9 mouse cellular contexts compared by ENCODE assay signal in genomic region chr13:18949626-18950200, GRCm38 (mm10). TPM values are rescaled to one million over a fixed set of nuclear protein-coding genes. Genes with fewer than 3 reads are reported as not detected.
DNase-seq lines count a peak whose midpoint lies in the region; ATAC-seq and TF ChIP-seq lines count a peak whose summit lies in the region.
"Had no signal": no experiment of that assay in that cellular context is flagged by ENCODE, and none has a peak within 500 bp of the region (broad histone marks: within the 10 kb centered on the region; RNA-seq: fewer than 3 reads in every experiment).

No protein-coding gene starts in this region.

- H3K27ac ChIP-seq in layer of hippocampus, adult 2 months, result peak overlapping the region; percentile 96
- no peak overlapping the region for H3K27ac ChIP-seq in neural tube, embryonic 11.5 days (ENCODE audit: low read depth, low read length)
- H3K27ac ChIP-seq: liver, embryonic 15.5 days had no signal

- TF ChIP-seq CTCF in layer of hippocampus, adult 2 months (conservative IDR thresholded peaks at IDR 0.05), result no peak

- H3K36me3 ChIP-seq in neural tube, embryonic 11.5 days (ENCODE audit: control insufficient read depth, insufficient read depth, low read length), result no peaks in the 10 kb centered on the region
- H3K36me3 ChIP-seq: liver, embryonic 15.5 days had no signal

- 0 out of 2 replicates have a peak overlapping the region, but pooled peaks have one; percentile 9 for H3K4me2 ChIP-seq in neural tube, embryonic 11.5 days (ENCODE audit: low read depth)

- H3K4me3 ChIP-seq in layer of hippocampus, adult 2 months, result peak overlapping the region; percentile 70
- no peak overlapping the region for H3K4me3 ChIP-seq in neural tube, embryonic 11.5 days (ENCODE audit: low read depth, low read length)
- H3K4me3 ChIP-seq: liver, embryonic 15.5 days had no signal

- WGBS in neural tube, embryonic 11.5 days, result 69% methylated on average over 11 of the region's 11 CpGs

- H3K9ac ChIP-seq in neural tube, embryonic 11.5 days (ENCODE audit: low read length), result no peak overlapping the region
- H3K9ac ChIP-seq: liver, embryonic 15.5 days had no signal

- H3K27me3 ChIP-seq in neural tube, embryonic 11.5 days (ENCODE audit: control insufficient read depth, insufficient read depth, low read length), result no peaks in the 10 kb centered on the region

- ATAC-seq in neural tube, embryonic 11.5 days (ENCODE audit: insufficient read depth, low FRiP score, low TSS enrichment), result no peak

- intact Hi-C loops in heart, postnatal 36 days (cut with DNase I), result loop anchor here (5.0 kb wide), 1 partner anchor 73 kb away; no protein-coding TSS in a partner anchor

- DNase-seq in layer of hippocampus, adult 2 months (ENCODE audit: low spot score in 2 of 2), result no peak
- DNase-seq in layer of hippocampus, adult 9-10 months (ENCODE audit: low spot score), result no peak
- peak; percentile 69 to 76 for DNase-seq in cerebellum, postnatal 25 days
- peak; percentile 18 to 28 for DNase-seq in kidney, adult 8-10 months
- no peak for DNase-seq in neural tube, embryonic 11.5 days (ENCODE audit: low spot score)
- DNase-seq in spleen, postnatal 4 days (ENCODE audit: low spot score in 2 of 2), result no peak
- no peak for DNase-seq in heart, postnatal 36 days
- no peak for DNase-seq in spleen, postnatal 10 days (ENCODE audit: low spot score in 2 of 2)

- H3K9me3 ChIP-seq in neural tube, embryonic 11.5 days (ENCODE audit: control insufficient read depth, low read length), result no peaks in the 10 kb centered on the region
- H3K9me3 ChIP-seq: liver, embryonic 15.5 days had no signal

- no peaks in the 10 kb centered on the region for H3K4me1 ChIP-seq in neural tube, embryonic 11.5 days (ENCODE audit: control insufficient read depth, insufficient read depth, low read length)
- H3K4me1 ChIP-seq: liver, embryonic 15.5 days had no signal

RNA-seq across cellular contexts. Expression of gene Amph, which starts 1.7 kb away (rescaled TPM):
- 100 to 1,000 TPM; 231 to 253 TPM for total RNA-seq in layer of hippocampus, adult 2 months (2021)
- 11.8 and 12.6 TPM in 2 replicates for polyA plus RNA-seq in neural tube, embryonic 11.5 days (2014; fragmentation: Nextera tagmentation; extraction: Ambion mirVana)
- 1 to 10 TPM; 1.1 TPM for total RNA-seq in heart, postnatal 36 days (2021)

Comparison
In these comparisons a context has a peak if more than half of its experiments do, and no peak if none do; other contexts are left out.
1. DNase-seq: peak in cerebellum, postnatal 25 days (2 of 2) and kidney, adult 8-10 months (2 of 2); none in layer of hippocampus, adult 2 months (0 of 2), layer of hippocampus, adult 9-10 months (single experiment), neural tube, embryonic 11.5 days (single experiment), spleen, postnatal 4 days (0 of 2), heart, postnatal 36 days (0 of 2) and spleen, postnatal 10 days (0 of 2).
2. RNA of gene Amph, which starts 1.7 kb away (total RNA-seq): 231 to 253 TPM in layer of hippocampus, adult 2 months; 1.1 TPM in heart, postnatal 36 days; every median in the first group is over 100 times any median in the second.